Comparison of ENCODE assay signal across 9 mouse cellular contexts in genomic region chr19:37209467-37210128, GRCm38 (mm10). TPM values are rescaled to one million over a fixed set of nuclear protein-coding genes. Genes with fewer than 3 reads are reported as not detected.
DNase-seq lines count a peak whose midpoint lies in the region; ATAC-seq and TF ChIP-seq lines count a peak whose summit lies in the region.
"Had no signal": no experiment of that assay in that cellular context is flagged by ENCODE, and none has a peak within 500 bp of the region (broad histone marks: within the 10 kb centered on the region; RNA-seq: fewer than 3 reads in every experiment).

No protein-coding gene starts in this region.

- peak; percentile 47 for TF ChIP-seq CTCF in gastrocnemius, adult 2 months (IDR thresholded peaks at IDR 0.05)

- ATAC-seq in granulocyte monocyte progenitor cell, adult 5-6 weeks (replicated peaks; ENCODE audit: poor library complexity, severe bottlenecking) = no peak

- H3K27ac ChIP-seq in gastrocnemius, adult 2 months = peak overlapping the region; percentile 79; the same call in 1 of the 2 replicates
- H3K27ac ChIP-seq: limb, embryonic 15.5 days had no signal

- H3K4me3 ChIP-seq in gastrocnemius, adult 2 months = 0 out of 2 replicates have a peak overlapping the region, but pooled peaks have one; percentile 13

- intact Hi-C loops in gastrocnemius, adult 2 months (cut with DNase I) = loop anchor here (5.0 kb wide), 1 partner anchor 132 kb away; no protein-coding TSS in a partner anchor

- no peak for DNase-seq in gastrocnemius, adult 2 months
- DNase-seq in gastrocnemius, postnatal 10 days = no peak
- DNase-seq in thymus, postnatal 14 days = peak; percentile 15
- no peak for DNase-seq in thymus, postnatal 25 days
- peak; percentile 7 for DNase-seq in large intestine, adult 2 months (ENCODE audit: low read depth, low spot score)
- DNase-seq in retina, embryonic 14.5 days (ENCODE audit: low spot score) = peak; percentile 45
- no peak for DNase-seq in gastrocnemius, adult 18-20 months (ENCODE audit: low spot score)

- 68% methylated on average over 8 of the region's 8 CpGs for WGBS in large intestine, adult 2 months

RNA-seq across cellular contexts. Expression of gene Cpeb3, which starts 1.2 kb away (rescaled TPM):
- 10 to 100 TPM; 56.0 to 64.8 TPM for total RNA-seq in gastrocnemius, adult 2 months (2021)
- 10 to 100 TPM; 30.4 to 32.3 TPM for total RNA-seq in gastrocnemius, postnatal 10 days (2021)
- polyA plus RNA-seq in large intestine, adult 2 months (2012; rRNA removed) = 1.1 and 2.6 TPM in 2 replicates
- 10 to 100 TPM; 59.2 to 64.4 TPM for total RNA-seq in gastrocnemius, adult 18-20 months (2021)
- total RNA-seq in granulocyte monocyte progenitor cell, adult 5-6 weeks (2014; fragmentation: Nextera tagmentation) = 0.56 TPM in 1 of 2 replicates, not detected in the other
- total RNA-seq in granulocyte monocyte progenitor cell, adult 5-6 weeks (2017) = 0.10 TPM in 1 of 2 replicates, not detected in the other

RNA-seq across cellular contexts. Expression of gene March5, which starts 2.3 kb away (rescaled TPM):
- 10 to 100 TPM; 72.5 to 84.7 TPM for total RNA-seq in gastrocnemius, adult 2 months (2021)
- 10 to 100 TPM; 56.7 to 66.6 TPM for total RNA-seq in gastrocnemius, postnatal 10 days (2021)
- polyA plus RNA-seq in large intestine, adult 2 months (2012; rRNA removed) = 20.1 and 27.4 TPM in 2 replicates
- 10 to 100 TPM; 74.3 to 83.1 TPM for total RNA-seq in gastrocnemius, adult 18-20 months (2021)
- 63.3 and 80.4 TPM in 2 replicates for total RNA-seq in granulocyte monocyte progenitor cell, adult 5-6 weeks (2014; fragmentation: Nextera tagmentation)
- 48.1 and 64.0 TPM in 2 replicates for total RNA-seq in granulocyte monocyte progenitor cell, adult 5-6 weeks (2017)

Comparison
In these comparisons a context has a peak if more than half of its experiments do, and no peak if none do; other contexts are left out.
1. DNase-seq: peak in thymus, postnatal 14 days (single experiment), large intestine, adult 2 months (single experiment) and retina, embryonic 14.5 days (single experiment); none in gastrocnemius, adult 2 months (single experiment), gastrocnemius, postnatal 10 days (single experiment), thymus, postnatal 25 days (single experiment) and gastrocnemius, adult 18-20 months (single experiment).
2. RNA of gene Cpeb3, which starts 1.2 kb away (total RNA-seq): 56.0 to 64.8 TPM in gastrocnemius, adult 2 months, 59.2 to 64.4 TPM in gastrocnemius, adult 18-20 months and 30.4 to 32.3 TPM in gastrocnemius, postnatal 10 days; 0.10 to 0.56 TPM in granulocyte monocyte progenitor cell, adult 5-6 weeks; every median in the first group is over 10 times any median in the second.